Mouse (Mus musculus) lung, postnatal 36 days (tissue): ENCODE data around the gene Olfr1164.

Experiments used
- DNase-seq: peaks from one replicate; pipeline ENCODE4 v3.0.0; 2022; ENCODE audit warnings: mixed read lengths

The Olfr1164 gene

DNA sequence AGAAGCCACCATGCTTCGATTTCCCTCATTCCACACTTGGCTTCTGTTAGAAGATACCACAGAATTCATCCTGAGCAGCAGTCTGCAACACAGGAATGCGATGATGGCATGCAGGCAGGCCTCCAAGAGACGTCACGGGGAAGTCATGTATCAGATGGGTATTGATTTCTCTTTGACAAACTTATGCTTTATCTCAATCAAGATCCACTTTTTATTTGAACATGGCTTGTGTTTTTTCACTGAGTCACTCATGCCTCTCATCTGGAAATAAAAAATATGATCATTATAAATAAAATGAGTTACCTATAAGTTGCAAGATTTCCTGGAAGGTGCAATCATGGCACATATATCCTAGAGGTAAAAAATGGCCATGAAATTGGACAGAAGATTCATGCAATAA is at the start of gene Olfr1164:
Gene Olfr1164, minus strand, starts transcription at position 101 of the 400 bp plus-strand sequence.
- DNase-seq, result no peak

DNA sequence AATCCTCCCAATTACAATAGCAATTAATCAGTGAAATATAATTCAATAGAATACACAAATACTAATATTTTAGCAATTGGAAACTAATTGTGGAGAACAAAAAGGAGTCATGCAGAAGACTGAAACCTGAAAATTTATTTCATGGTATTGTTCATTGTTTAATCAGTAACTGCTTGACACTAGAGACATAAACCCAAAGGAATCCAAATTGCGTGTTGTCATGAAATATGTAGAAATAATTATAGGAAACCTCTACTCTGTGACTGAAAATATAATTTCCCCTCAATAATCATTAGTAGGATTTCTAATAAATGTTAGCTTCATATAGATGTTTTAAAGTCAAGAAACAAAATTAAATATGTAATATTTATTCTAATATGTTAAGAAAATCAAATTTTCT is 34.4 kb upstream of the Olfr1164 start, which contains the start of gene Olfr1166:
Gene Olfr1166, minus strand, starts transcription at position 101 of the 400 bp plus-strand sequence.
- DNase-seq, result no peak

DNA sequence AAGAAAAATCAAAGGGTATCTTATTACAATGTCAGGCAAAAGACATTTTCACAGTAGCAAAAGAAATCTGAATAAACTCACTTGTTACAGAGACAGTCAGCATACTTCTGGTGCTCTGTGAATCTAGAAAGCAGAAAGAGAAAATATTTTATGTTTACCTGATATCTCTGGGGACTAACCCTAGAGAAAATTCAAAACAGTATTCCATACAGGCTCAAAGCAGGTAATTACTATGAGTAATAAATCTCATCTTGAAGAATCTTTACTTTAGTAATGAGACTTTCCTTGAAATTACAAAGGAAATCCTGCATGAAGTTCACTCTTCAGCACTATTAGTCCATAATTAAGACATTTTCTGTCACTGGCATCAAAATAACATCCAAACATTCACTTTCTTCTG is 22.0 kb downstream of the Olfr1164 start, which contains the start of gene Olfr1163:
Gene Olfr1163, minus strand, starts transcription at position 101 of the 400 bp plus-strand sequence.
- no peak for DNase-seq

DNA sequence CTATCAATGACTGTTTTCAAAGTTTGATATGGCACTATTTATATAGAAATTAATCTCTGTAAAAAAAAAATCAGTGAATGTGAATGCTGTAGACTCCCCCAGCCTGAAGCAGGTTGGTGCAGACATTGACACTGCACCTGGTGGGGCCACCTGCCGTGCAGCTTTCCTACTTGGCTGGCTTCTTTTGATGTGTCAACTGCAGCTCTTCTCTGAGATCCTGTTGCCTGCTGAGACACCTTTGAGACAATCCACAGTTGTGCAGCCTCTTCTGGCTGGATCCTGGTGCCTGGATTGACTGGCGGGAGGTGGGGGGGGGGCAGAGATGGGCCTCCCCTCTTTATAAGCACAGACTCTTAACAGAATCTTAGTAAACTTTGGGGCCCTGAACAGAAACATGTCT is 30.2 kb downstream of the Olfr1164 start:
- DNase-seq, result no peak

DNA sequence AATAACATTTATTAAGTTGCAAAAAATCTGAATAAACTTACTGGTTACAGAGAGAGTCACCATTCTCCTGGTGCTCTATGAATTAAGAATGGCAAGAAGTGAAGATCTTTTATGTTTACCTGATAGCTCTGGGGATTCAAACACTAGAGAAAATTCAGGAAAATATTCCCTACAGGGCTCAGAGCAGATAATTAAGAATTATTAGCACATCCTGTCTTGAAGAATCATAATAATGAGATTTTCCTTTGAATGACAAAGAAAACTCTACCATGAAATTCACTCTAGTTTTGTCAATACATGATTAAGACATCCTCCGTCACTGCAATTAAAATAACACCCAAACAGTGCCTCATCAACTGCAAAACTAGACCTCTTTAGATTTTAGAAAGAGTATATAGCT is 42.7 kb downstream of the Olfr1164 start, which contains the start of gene Olfr1162:
Gene Olfr1162, minus strand, starts transcription at position 101 of the 400 bp plus-strand sequence.
- DNase-seq, result no peak
